Mouse (Mus musculus) forelimb bud, embryonic 11.5 days (tissue): ENCODE measurements around the gene Elovl5.

Experiments used
- DNase-seq: peaks from one replicate; pipeline ENCODE4 v3.0.0-alpha.2; 2012; ENCODE audit warnings: low read depth, low spot score

Gene Elovl5

DNA sequence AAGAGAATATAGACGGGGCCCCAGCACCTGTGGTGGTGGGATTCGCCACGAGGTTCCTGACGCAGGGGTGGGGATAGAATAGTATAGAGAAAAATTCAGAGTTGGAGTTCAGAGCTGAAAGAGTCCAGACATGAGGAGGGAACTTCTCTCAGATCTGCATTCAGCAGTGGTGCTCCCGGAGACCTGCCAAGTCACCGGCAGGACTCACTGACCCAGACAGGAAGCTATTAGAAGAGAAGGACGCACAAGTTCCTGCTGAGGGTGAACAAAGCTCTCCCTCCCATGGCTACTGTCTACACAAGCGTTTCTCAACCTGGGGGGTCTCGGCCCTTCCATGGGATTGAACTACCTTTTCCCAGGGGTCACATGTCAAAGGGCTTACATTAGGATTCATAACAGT, 78.1 kb downstream of the Elovl5 start:
- no peak for DNase-seq

DNA sequence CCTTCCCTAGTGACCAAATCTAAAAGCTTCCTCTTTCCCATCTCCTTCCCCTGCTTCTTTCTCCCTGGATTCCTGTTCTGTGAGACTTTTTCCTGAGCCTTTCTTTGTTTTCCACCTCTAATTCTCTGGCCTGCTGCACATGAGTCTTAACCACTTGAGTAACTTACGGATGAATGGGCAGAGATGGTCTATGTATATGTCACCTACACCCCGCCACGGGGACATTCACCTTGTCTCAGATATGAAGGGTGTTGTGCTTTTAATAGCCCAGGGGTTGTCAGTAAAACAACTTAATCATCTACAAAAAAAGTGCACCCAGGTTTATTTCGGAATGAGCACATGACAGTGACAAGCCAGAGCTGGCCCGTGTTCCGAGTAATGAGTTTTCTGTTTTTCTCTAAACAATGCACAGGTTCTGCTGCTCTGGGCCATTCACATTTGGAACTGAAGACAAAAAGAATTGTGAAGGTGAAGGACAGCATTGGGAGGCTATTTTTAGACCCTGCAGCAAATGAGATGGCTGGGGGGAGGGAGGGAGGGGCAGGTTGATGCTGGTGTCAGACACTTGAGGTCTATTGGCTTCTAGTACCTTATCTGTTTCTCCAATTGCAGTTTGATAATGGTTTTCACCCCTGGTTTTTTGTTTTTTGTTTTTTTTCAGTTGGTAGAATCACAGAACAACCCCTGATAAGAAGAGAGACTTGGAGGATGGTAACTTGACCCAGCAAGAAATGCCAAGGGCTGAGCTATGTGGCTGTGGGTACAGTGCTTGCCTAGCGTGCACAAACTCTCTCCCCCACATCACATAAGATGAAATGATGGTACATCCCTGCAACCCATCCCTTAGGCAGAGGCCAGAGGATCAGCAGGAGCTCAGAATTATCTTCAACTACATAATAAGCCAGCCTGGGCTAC, 83.7 kb downstream of the Elovl5 start:
- no peak for DNase-seq

DNA sequence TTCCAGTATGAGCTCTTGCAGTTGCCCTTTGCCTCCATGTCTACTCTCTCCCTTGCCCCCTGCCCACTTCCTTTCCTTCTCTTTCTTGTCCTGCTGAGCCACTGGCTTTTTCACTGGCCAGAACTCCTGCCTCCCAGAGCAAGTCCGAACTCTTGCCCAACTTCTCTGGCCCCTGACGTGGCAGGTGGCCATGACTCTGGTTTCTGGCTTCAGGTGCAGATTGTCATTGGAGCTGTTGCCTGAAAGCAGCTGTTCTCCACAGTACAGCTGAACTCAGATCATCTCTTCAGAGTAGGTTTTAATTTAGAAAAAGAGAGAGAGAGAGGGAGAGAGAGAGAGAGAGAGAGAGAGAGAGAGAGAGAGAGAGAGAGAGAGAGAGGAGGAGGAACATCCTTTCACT, 86.1 kb downstream of the Elovl5 start:
- DNase-seq = no peak

DNA sequence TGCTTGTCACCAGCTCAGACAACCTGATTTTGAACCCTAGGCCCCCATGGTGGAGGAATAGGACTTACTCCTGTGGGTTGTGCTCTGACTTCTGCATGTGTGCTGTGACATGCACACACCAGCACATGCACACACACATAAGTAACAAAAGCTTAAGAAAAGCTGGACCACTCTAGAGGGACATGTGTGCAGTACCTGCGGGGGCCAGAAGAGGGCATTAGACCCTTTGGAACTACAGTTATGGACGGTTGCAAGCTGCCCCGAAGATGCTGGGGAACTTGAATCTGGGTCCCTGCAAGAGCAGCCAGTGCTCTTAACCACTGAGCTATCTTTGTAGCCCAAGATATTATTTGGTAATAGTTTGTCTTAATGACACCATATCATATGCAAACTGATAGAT, 88.3 kb downstream of the Elovl5 start:
- DNase-seq = peak; percentile 35

DNA sequence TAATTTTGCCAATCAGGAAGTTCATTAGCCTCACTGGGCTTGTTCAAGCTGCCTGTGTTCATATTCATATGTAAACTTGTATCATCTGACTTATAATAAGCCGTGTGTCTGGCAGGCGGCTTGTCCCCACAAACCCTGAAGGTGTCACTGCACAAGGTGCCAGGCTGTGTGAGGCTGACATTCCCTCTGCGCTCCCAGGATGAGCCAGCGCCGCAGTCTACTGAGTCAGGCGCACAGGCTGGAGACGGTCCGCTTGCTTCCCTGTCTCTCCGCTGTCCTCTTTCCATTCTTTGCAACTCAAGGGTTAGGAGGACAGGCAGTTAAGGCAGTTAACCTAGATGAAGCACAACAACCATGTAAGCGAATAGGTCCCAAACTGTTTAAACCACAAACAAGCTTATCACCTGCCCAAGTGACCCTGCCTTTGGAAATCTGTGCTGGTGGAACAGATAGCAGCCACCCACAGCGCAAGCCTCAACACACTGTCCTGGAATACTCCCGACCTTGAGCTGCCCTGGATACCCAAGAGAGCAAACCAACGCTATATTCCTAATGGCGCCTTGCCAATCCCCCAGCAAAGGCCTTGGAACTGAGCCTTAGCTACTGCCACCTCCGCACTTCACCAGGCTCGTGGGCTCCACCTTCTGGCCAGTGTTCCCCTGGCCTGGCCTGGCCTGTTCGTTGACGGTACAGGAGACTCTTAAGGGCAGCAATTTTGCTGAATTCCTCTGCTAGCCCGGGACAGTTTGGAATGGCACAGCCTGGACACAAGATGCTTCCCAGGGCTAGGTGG, 89.2 kb downstream of the Elovl5 start:
- DNase-seq = peak; percentile 67

DNA sequence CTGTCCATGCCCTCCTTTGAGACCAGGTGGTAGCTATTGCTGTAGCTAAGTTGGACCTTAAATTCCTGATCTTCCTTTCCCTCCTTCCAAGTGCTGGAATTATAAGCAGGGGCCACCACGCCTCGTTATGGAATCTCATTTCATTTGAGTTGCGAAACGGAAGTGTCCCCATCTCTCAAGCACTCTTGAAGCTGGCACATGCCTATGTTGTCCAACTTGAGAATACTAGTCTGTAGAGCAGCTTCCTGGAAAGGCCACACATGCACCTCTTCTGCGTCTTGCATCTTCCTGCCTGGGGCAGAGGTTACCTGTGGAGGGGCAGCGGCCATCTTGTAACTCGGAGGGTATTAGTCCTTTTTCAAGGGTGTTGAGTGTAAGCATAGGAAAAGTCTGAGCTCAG, 92.2 kb downstream of the Elovl5 start:
- DNase-seq = no peak

DNA sequence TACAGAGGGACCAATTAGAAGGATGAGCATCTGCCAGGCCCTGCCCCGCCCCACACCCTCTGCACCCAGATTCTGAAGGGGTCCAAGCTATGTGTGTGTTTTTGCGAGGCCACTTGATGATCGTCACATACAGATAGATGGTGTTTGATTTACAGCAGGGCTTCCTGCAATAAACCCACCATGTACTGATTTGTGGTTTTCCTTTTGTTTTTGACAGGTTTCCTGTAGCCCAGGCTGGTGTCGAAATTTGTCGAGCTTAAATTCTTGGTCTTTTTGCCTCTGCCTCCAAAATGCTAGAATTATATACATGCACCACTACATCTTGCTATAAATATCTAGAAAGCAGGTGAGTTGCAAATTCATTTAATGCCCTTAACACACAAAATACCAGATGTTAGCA, 93.0 kb downstream of the Elovl5 start:
- no peak for DNase-seq

DNA sequence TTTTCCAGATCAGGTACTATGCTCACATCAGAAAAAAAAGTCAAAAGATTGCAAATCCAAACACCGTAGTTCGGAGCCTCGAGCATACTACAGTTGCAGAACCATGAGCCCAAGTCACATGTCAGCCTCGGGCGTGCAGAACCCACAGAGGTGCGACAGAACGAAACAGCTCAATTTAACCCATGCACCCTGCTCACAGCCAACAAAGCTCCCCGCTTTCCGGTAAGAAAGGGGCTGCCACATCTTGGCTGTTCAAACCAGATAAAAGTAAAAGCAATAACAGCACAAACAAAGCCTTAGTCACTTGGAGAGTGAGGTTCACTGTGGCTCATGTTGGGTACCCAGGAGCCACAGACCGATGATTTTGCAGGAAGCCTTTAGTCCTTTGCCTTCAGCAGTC, 93.5 kb downstream of the Elovl5 start:
- no peak for DNase-seq

DNA sequence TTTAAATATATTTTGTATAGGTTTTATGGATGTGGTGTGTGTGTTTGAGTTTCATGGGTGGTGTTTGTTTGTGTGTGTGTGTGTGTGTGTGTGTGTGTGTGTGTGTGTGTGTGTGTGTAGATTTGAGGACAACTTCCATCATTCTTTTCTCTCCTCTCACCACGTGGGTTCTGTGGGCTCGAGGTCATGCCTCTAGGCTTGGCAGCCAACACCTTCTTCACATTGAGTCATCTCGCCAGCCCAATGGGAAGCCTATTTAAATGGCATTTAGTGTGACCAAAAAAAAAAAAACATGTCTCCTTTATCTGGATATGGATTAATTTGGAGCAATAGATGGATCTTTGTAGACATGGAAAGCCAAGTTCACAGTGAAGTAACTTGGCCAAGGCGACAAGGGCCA, 94.9 kb downstream of the Elovl5 start:
- DNase-seq = no peak

DNA sequence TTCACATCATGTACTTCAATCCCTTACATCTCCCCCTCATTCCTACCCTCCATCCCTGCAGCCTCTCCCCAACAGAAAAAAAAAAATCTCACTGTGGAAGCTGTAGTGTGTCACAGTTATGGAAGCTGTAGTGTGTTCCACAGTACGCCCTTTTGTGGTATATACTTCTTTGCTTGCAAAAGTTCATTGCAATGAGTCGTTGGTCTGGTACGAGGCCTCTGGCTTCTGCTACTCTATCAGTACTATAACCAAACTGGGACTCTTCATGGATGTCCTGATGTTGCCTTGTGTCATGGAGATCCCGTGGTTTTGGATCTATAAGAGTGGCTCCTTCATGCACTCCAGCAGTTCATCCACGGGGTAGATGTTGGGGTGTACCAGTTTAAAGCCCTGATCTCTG, 95.5 kb downstream of the Elovl5 start:
- no peak for DNase-seq

DNA sequence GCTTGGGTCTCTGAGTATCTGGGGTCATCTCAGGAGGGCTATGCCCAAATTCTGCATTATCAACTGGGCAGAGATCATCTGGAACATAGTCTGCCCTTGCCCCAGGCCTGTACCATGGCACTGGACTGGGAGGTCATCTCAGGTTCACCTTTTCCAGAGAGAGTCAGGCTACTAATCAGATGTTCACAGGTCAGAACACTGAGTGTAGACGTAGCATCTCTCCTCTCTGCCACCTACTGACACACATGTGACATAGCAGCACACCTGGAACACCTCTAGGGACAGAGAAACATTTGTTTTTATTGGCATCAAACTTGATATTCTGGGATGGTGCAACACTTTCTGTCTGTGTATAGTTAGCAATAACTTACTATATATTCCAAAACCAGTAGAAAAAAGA, 96.6 kb downstream of the Elovl5 start:
- DNase-seq = no peak

DNA sequence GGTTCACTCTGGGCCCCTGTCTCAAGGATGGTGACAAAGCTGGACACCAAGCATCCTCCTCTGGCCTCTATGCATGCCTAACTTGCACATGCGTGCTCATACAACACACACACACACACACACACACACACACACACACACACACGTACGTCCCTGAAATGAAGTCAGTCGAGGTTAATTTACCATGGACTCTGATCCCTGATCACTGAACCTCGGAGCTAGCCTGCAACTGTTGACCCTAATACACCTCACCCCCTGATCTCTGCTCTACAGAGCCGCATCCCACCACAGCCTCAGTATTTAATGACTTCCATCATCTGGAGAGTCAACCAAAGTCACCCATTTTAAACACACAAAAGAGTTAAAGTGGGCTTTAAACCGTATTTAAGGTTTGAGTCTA, 98.7 kb downstream of the Elovl5 start:
- no peak for DNase-seq

DNA sequence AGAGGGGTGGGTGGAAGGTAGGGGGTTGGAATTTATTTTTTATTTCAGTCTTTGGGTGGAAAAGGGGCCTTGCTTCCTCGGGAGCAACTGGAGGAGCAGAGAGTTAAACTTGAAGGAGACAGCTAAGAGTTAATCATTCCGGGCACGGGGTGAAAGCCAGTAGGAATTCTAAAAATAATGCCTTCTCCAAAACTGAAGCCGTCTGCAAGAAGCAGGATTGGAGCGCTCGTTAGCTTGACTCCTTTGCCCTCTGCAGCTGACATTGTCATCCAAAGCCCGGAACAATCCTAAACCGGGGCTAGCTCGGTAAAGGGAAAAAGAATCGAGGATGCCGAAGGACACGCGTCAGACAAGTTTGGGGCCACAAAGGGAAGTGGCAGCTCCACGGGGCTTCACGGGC, 99.1 kb downstream of the Elovl5 start:
- DNase-seq = no peak

DNA sequence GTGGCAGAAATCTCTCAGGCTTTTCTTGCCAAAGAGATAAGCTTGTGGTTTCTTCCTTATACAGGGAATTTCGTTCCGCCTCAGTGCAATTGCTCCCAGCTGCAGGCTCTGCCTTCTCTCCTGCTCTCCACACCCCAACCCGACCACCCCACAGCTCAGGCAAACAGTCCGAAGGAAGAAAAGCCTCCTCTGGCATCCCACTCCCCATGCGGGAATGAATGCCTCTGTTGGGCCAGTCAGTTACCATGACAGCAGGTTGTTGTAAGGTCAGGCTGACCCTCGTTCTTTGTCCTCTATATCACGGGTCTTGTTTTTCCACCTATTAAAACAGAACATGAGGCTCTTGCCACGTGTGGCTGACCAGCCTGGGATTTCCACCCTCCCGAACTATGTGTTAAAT, 104.1 kb downstream of the Elovl5 start:
- DNase-seq = peak; percentile 10

DNA sequence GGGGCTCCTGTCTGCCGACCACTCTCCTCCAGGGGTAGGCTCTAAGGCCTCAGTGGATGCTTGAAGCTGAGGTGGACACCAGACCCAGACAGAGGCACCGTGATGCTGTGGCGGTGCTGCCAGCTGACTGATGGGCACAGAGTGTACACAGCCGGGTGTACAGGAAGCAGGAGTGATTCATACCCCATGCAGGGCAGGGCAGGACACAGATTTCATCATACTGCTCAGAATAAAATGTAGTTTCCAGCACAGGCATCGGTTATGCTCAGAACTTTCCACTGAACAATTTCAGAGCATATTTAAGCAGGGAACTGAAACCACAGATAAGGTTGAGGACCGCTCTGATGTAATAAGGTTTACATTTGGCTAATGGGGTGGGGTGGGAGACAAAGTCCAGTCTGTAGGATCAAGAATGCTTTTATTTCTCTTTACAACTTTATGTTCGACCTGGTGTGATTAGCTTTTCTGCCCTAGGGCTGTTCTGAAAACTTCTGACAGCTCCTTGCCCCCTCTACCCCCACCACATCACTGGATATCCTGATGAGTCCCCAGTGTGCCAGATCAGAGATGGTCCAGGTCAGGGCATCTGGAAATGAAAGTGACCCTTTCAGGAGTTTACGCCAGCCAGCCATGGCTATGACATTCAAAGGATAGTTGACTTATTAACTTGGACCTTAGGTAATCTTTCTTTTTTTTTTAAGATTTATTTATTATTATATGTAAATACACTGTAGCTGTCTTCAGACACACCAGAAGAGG, 105.2 kb downstream of the Elovl5 start:
- no peak for DNase-seq

DNA sequence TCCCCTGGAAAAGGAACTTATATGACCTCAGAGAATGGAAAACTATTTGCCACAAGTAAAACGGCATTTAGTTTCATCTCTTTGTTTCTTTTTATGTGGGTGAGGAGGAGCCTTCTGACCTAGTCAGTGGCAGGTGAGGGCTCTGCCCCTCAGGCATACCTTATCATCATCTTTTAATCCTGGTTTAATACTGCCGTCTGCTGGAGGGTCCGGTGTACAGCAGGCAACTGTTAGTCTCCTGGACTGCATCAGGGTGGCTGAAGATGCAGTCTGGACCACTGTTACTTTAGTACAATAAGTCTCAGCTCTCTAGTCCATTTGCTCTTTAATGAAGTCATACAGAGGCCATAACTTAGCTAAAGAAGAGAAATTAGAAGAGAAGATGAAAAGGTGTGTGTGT, 107.7 kb downstream of the Elovl5 start:
- DNase-seq = peak; percentile 53

DNA sequence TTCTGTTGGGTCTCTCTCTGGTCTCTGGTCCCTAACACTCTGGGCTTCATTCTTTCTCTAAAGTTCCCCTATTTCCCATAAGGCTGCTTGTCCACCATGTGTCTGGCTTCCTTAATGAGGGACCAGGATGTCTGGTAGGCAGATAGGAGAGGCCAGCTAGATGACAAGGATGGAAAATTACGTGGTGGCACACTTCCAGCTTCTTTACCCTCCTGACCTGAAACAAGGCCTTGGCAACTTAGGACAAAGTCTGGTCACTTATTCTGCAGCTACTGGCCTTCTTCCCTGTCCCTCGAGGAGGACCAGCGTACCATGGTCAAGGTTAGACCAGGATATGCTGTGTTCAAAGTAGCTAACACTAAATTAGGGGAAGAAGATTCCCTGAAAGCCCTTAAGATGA, 109.9 kb downstream of the Elovl5 start:
- no peak for DNase-seq

DNA sequence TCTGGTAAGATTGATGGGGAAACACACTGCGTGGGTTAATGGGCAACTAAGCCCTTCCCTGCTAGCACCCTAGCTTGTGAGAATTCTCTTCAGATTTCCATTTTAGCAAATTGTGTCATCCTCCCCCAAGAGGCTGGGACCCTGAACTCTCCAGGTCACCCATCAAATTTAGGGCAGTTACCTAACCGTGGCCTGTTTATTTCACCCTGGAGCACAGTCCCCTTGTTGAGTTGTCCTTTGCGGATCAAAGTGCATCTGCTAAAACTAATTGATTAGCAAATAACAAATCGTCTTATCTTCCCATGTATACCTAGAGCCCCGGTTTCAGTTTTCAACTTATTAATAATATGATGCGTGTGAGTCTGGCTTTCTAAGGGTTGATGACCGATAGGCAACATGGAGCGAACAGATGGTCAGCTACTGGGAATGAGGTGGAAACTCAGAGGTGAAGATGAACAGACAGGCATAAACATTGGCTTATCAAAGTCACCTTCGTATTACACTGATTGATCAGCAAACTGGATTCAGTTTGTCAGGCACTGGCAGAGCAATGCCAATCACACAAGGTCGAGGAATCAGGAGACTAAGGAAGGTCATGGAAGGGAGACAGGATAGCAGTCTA, 113.8 kb downstream of the Elovl5 start:
- DNase-seq = no peak

DNA sequence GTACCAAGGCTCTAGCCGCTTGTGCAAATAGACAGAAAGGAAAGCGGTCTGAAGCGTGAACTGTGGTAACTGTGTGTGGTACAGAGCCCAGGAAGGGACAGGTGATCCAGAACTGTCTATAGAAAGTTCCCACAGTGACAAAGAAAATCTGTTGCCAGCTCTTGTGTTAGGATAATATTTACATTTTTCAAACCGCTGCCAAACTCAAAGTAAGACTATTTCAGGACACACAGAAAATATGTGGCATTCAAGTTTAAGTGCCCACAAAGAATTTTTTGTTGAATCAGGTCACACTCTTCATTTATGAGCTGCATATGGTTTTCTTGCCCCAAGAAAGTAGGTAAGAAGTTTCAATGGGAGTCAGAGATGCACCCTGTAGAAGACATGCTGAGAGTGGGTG, 115.8 kb downstream of the Elovl5 start:
- no peak for DNase-seq
